Mouse (Mus musculus) A20 (cell line): ENCODE results near the gene Nmnat2.
A peak's percentile ranks its signal among the peaks of the same experiment; 100 is the strongest.

Experiments
- DNase-seq: peaks from one replicate; pipeline ENCODE4 v3.0.0-alpha.2; 2011; ENCODE audit warnings: low read depth, low spot score

The Nmnat2 gene

DNA sequence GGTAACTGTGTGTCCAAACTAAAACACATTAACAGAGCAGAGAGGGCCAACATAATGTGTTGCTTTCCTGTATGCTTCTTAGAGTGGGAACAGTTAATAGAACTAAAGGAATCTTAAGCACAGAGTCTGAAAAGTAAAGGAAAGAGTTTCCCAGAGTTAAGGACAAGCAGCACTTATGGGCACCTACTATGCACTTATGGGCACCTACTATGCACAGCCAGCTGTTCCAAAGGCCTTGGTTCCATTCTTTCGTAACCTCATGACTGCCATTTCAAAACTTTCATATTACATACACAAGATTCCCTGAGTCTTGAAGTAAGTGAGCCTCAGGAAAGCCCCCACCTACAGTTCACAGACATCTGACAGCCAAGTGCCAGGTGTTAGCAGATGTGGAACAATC, 64.3 kb downstream of the Nmnat2 start:
- DNase-seq = no peak

DNA sequence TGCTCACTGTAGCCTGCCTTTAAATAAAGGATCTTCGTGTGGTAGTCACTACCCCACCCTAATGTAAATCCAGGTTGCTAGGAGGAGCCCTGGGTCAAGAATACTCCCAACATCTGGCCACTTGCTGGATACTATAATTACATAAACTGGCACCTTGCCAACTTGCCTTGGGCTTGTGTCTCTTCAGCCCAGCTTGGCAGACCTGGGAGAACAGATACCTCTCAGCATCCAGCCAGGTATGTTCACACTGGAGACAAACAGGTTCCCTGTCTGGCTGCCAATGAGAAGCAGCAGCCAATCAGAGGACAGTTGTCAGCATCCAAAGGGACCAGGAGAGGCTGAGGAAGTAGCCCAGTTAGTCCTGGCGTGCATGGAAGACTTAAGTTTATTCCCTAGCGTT, 64.8 kb downstream of the Nmnat2 start:
- no peak for DNase-seq

DNA sequence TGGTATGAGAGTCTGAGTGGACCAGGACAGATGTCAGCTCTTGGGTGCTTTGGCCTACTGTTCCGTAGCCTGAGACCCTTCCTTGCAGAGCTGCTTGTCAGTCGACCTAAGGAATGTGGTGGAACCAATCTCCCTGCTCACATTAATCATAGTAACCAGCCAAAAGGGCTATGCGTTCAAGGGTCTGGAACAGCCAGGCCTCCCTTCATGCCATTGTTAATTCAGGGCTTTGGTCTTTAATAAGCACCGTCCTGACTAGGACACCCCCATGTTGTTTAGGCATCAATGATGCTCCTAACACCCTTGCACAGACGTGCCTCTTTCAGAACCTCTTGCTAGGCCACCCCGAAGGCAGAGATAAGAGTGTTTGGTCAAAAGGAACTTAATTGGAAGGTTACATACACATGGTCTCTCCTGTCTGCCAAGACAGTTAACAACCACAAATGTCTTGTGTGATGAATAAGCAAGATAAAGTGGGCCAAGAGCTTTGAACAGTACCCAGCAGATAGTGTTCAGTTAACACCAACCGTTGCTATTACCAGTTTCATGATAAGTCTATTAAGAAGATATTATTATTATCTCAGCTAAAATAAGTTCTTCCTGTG, 66.3 kb downstream of the Nmnat2 start:
- DNase-seq = no peak

DNA sequence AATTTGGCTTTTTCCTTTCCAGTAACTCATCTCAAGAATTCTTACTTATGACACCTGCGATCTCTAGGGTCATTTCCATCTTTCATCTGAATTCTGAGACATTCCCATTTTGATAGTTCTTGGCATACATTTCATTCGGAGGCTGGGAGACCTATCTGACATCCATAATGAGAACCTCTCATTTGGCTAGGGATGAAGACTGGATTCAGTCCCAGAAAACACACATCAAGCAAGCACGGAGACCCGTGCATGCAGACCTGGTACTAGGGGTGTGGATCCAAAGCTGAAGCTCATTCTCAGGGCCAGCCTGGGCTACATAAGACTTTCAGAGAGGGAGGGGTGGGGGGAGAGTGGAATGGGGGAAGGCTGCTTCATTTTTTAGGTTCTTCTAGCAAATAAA, 68.2 kb downstream of the Nmnat2 start:
- DNase-seq = no peak

DNA sequence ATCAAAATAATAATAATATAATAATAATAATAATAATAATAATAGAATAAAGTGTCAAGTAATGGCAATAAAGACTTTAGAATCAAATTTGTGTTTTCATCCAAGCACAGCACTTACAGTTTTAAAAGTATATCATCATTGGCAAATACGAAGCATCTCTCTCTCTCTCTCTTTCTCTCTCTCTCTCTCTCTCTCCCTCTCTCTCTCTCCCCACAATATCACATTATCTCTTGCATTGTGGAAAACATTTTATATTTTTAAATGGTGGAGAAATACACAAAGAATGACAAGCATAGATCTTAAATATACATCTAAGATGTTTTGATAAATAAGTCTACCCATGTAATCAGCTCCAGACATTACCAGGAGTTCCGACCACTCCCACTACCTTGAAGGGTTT, 69.1 kb downstream of the Nmnat2 start:
- no peak for DNase-seq

DNA sequence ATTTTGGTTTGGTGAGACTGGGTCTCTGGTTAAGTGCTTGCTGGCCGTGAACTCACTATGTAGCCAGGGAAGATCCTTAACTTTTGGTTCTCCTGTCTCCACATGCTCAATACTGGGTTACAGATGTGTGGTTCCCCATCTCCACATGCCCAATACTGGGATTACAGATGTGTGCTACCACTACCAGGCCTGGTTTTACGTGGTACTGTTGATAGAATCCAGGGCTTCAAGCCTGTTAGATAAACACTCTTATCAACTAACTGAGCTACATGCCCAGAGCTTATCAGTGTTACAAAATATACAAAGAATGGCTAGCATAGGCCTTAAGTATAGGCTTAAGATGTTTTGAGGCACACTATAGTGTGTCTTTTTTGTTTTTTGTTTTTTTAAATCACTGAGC, 69.7 kb downstream of the Nmnat2 start:
- DNase-seq = no peak

DNA sequence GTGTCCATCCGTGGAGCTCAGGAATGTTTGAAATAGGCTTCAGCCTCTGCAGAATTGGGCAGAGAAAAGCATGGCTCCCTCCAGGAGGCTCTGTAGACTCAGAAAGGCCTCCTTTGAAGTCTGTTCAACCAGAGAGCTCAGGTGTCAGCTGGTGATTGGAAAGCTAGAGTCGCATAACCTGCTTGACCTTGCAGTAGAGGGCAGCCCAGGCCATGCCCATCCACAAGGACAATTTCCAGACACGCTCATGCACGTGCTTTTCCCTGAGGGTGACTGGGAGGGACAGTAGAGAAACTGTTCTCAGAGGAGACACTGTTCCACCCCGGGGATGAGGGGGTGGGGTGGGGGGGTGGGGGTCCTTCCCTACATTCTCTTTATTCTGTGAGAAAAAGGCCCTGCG, 76.6 kb downstream of the Nmnat2 start:
- no peak for DNase-seq

DNA sequence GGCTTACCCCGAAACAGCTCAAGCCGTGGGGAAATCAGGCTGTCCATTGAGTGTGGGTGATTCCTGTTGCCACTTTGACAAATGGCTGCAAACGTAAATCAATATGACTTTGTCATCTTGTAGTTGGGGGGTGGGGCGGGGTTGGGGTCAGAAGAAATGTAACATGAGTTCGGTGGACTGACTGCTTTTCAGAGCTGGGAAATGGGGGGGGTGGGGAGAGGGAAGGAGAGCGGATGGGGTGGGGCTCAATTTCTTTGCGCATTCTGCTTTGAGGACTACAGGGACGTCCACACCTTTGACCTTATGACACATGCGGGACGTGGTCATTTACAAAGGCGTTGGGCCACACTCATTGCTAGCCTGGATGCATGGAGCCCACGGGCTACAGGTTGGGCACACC, 77.2 kb downstream of the Nmnat2 start:
- DNase-seq = no peak

DNA sequence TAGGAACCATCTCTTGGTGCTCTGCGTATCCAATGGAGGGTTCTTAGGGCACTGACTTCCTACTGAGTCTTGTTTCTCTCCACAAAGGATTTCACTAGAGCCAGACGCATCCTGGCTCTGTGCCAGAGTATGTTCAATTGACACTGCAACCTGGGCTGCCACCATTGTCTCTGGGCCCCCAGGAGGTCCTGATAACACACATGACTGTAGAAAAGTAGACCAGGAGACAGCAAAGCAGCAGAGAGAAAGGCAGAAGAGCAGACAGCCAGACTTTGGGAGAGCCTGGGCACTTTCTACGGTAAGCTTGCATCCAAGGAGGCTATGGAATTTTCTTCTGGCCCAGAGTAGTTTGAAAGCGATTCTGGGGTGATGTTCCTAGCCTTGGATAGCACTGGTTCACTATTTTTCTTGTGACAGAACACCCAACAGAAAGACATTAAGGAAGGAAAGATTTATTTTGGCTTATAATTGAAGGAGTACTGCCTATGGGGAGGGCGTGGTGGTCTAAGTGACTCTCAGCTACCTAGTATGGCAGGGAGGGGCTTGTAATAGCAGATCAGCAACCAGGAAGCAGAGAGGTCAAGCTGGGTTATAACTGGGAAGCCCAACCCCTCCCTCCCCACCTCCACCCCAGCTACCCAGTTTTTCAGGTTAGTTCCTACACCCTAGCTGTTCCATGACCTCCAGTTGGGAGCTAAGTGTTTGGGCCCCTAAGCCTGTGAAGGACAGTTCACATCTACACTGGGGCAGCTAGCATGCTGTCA, 78.5 kb downstream of the Nmnat2 start:
- no peak for DNase-seq

DNA sequence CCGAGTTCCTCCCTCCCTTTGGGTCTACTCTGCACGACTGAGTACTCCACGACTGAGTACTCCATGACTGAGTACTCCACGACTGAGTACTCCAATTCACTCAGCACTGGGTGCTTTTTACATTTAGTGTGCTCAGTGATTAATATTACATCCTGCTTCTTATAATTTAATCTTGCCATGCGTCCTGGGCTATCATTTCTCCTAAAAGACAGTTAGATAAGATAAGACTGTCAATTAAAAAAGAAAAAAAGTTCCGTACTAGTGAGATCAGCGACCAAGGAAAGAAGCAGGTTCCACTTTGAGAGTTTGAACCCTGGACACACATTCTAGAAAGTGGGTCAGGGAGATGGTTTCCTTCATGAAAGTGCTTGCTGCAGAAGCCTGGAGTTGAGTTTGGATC, 79.3 kb downstream of the Nmnat2 start:
- no peak for DNase-seq

DNA sequence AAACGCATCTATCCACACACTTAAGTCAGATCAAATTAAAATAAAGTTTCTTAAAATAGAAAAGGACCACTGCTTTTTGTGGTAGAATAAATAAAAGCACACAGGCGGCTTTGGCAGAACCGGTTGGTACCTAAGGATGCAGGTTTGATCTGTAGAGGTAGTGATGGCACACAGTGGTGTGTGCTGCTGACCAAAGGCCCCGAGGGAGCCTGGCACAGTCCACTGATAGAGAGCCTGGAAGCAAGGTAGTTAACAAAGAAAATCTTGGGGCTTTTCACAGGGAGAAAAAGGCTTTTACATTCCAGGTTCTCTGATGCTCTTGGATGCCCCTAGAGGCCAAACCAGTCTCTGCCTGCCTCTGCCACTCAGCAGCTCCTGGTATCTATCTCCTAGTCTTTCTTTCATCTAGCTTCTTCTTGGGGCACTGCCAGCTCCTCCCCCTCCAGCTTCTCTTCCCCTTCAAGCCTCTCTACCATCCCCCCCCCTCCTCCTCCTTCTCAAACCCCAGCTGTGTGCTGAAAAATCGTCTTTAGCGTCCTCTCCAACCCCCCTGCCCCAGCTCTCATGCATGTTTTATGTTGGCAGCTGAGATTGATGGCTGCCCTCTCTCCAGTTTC, 80.6 kb downstream of the Nmnat2 start:
- DNase-seq = peak; percentile 30

DNA sequence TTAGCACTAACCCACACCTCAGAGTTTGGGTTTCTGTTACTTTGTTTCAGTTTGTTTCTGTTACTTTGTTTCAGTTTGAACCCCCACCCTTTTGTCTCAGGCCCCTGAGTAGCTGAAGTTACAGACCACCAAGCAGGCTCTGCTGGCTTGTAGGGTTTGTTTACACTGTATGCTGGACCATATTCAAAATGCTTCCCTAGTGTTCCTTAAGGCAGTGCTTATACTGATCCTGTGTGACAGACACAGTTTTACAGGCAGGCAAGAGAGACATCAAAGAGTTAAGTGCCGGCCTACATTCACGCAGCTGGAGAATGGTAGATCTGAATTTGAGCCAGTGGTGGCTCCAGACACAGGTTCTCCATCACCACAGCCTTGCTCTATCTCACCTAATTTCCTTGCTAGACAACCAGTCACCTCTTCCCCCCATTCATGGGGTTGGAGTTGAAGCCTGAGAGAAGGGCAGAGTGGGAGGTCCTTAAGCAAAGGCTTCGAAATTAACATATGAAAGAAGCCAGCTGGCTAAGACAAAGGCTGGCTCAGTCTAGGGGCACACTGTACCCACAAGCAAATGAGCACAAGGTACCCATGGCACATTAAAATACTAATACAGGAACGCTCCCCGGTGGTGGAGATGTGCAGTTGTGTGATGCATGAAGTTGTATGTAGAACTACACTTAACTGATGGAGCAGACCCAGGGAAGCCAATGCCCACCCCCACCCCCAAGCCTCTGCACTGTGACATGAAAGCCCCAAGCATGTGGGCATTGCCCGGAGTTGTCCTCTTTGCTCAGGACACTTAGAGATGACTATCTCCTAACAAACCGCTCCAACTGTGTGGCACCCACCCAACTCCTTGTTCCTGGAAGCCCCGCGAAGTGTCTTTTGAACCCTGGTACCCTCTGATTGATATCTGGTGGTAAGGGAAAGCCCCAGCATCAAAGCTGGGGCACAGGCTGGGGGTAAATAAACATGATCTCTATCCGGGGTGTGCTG, 82.9 kb downstream of the Nmnat2 start:
- DNase-seq = no peak

DNA sequence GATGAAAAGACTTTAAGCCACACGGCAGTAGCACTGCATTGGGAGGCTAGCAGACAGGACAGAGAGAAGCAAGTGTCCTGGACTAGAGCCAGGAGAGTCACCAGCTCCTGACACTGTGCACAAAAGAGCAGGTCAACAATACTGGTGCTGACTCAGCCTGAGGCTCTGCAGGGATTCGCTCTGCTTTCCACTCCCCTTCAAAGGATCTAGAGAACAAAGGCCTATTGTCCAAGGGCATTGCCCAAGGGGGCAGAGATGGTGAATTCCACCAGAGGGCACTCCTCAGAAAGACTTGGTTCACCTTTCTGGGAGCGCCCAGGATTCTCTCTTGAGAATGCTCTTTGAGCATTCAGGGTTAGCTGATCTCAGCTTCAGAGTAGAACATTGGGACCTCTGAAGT, 85.3 kb downstream of the Nmnat2 start:
- no peak for DNase-seq

DNA sequence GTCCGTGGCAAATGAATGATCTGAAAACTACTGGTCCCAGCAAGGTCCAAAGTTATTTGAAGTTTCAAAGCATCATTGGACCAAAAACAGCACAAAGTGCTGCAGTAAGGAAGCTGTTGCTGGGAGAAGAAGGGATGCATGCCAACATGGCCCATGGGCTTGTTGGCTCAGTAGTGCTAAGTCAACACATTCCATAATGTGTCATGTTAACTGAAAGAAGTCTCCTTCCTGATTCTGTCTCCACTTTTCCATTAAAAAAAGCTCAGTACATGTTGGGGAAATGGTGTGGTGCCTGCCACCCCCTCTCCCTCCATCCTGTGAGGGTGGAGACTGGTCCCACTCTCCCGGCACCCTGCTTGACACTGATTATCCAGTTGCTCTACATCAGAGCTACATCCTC, 86.3 kb downstream of the Nmnat2 start:
- no peak for DNase-seq

DNA sequence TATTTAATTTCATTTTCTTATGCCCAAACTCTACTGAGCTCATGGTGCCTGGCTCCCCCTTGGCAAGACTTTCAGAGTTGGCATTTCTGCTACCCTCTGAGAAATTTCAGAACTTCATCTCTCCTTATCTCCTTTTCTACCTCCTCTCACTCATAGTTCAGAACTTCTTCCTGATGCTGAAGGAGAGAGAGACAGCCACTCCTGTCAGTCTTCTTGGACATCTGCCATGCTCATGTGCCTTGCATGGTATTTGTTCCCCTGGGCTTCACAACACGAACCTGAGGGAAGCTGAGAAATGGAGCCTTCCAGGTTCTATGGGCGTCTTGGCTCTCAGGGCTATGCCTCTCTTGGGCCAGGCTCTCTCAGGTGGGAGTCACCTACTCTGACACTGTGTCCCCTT, 87.5 kb downstream of the Nmnat2 start:
- DNase-seq = no peak

DNA sequence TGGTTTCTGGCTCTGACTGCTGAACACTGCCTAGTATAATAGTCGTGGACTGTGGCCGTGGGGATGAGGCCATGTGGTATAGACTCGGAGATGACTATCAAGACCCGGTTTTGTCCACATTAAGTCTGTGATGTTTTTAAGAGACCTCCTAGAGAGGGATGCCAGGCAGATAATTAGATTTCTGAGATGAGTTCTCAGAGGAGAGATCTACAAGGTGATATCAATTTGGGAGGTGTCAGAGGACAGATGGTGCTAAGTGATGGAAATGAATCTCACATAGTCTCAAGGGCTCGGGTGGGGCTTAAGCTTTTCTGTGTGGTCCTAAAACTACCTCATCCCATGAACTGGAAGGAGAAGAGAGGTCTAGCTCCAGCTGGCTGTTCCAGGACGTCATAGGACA, 88.5 kb downstream of the Nmnat2 start:
- DNase-seq = no peak

DNA sequence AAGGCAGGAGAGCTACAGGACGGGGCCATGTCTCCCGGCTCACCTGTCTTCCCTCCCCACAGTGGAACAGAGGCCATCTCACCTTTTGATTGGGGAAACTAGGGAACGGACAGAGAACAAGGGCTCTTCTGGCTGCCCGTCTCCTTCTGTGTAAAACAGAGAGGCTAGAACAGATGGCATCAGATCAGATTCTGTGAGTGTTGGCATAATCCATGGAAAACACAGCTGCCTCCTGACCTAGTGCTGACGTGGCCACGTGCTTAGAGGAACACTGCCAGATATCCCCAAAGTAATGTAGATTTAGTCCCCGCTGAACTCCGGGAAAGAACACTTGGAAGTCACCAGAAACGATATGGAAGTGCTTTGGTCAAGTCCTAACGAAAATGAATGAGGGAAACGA, 90.6 kb downstream of the Nmnat2 start:
- DNase-seq = no peak

DNA sequence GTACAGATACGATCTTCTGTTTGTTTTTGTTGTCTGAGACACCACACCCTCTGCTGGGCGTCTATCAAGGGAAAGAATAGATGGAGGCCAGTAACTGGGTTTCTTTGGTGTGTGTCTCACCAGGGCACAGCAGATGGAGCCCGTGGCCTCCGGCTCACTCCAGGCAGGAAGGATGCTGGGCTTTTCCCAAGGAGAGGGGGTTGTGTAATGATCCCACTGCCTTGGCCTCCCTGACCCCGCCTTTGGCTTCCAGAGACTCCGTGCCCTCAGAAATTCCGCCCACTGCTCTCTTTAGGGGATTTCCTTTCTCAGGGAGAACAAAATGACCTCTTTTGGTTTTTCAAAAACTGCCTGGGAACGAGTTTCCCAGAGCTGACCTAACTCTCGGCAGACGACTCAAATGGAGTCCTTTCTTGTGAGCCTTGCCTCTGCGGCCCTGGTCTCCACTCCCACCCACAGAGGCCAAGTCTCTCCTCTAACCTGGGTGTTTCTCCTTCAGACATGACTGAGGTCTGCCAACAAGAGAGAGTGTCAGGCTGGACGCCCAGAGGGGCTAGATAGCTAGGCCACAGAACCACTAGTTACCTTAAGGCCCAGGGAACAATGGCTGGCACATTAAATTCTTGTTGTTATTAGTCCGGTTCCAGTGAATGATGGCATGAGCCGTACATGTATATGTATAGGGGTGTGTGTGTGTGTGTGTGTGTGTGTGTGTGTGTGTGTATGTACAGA, 93.5 kb downstream of the Nmnat2 start:
- no peak for DNase-seq

DNA sequence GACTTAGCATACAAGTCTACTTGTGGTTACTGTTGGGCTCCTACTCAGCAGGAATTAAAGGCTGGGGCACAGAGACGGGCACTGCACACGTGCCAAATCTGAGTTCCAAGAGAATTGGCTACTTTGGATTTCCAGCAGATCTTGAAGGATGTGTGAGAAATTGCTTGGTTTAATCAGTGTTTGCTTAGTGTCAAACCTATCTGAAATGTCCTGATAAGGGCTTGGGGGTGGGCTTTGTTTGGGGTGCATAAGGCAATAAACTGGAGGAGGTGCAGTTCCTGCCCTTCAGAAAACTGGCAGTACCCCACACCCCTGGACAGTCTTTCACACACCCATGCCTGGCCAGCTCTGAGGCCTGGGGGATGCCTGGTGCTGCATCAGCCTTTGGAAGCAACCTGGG, 94.7 kb downstream of the Nmnat2 start:
- DNase-seq = no peak

DNA sequence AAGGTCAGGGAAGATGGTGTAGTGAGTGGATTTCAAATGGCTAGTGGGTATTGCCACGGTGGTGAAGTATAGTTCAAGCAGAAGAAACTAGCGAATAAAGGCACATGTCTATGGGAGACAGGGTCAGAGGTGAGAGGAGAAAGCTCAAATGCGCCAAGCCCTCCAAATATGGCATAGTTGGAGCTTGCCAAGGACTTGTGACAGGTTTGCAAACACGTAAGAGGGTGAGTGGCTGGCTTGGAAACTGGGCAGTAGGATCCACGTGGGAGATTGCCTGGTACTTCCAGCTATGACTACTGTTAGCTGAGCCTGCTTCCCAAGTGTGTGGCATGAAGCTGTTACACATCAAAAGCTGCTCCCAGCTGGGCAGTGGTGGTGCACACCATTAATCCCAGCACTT, 96.7 kb downstream of the Nmnat2 start:
- DNase-seq = no peak

DNA sequence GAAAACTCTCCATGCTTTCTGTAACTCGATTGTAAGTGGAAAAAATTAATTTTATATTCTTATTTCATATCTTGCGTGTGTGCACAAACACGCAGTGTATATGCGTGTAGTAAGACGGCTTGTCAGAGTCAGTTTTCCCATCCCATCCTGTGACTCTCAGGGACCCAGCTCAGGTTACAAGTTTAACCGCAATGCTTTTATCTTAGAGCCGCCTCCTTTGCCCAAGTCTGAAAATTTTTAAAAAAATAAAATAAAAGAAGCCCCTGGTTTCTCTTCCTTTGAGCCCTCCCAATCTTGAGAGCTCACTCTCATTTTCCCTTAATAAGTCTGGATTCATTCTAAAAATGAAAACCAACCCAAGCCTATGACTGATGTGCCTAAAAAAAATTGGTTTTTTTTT, 98.8 kb downstream of the Nmnat2 start:
- no peak for DNase-seq
